Mouse (Mus musculus) bone marrow macrophage, adult 2 months (primary cell): ENCODE data around the gene Mfap1a. TPM values are rescaled to one million over a fixed set of nuclear protein-coding genes. Genes with fewer than 3 reads are reported as not detected.
"Not testable (repeated sequence)": the region's sequence is repeated elsewhere in the genome, so short reads cannot be mapped to it uniquely, and the experiment has no call there.

Experiments used
- H3K27ac ChIP-seq: 2 replicates; pipeline ENCODE4 v1.5.1; 2012; ENCODE audit warnings: low read depth, low read length; ENCODE audit not compliant: insufficient read depth
- H3K4me1 ChIP-seq: 2 replicates; pipeline ENCODE4 v1.6.1; 2012; ENCODE audit warnings: low read length; ENCODE audit not compliant: control insufficient read depth, insufficient read depth
- H3K4me3 ChIP-seq: 2 replicates; pipeline ENCODE4 v1.5.1; 2012; ENCODE audit warnings: mild to moderate bottlenecking, low read length, moderate library complexity; ENCODE audit not compliant: insufficient read depth
- CTCF ChIP-seq: IDR thresholded peaks from 2 replicates; pipeline ENCODE4 v1.5.1; 2012; ENCODE audit warnings: low read depth, mild to moderate bottlenecking, low read length, moderate library complexity
- POLR2A ChIP-seq: IDR thresholded peaks from 2 replicates; pipeline ENCODE4 v1.6.1; 2012; ENCODE audit warnings: mild to moderate bottlenecking, low read depth, low read length, borderline replicate concordance
- polyA plus RNA-seq: library from polyadenylated mRNA; stranded (reverse); fragments of >200 nt; gene quantifications from 2 replicates; pipeline ENCODE4 v1.2.4, GENCODE M21; 2012; ENCODE audit not compliant: missing spikeins, insufficient read depth, insufficient read length

The Mfap1a gene
- polyA plus RNA-seq, 1 experiment, result 24.8 TPM

GRCm38 (mm10) chr2:121511401-121511800, 4.9 kb upstream of the Mfap1a start:
- no peak overlapping the region for H3K4me3 ChIP-seq
- no peak overlapping the region for H3K27ac ChIP-seq
- TF ChIP-seq CTCF (no peak), POLR2A (no peak)
- peaks cover 8% of the 10 kb centered on the region for H3K4me1 ChIP-seq

- Histone ChIP-seq H3K4me1 (peaks cover 8% of the 10 kb centered on the region), H3K4me3 (no peak overlapping the region), H3K27ac (no peak overlapping the region)
- TF ChIP-seq CTCF (no peak), POLR2A (no peak)
These were observed 3.1 kb upstream of the Mfap1a start for GRCm38 (mm10) chr2:121509584-121509983.

- no peak for TF ChIP-seq CTCF
- TF ChIP-seq POLR2A, result no peak
- peaks cover 2% of the 10 kb centered on the region for H3K4me1 ChIP-seq
- no peak overlapping the region for H3K27ac ChIP-seq
- H3K4me3 ChIP-seq, result peak overlapping the region; percentile 81
These were observed 1.5 kb upstream of the Mfap1a start for GRCm38 (mm10) chr2:121507951-121508330.

- H3K27ac ChIP-seq, result no peak overlapping the region
These were observed 897 bp upstream of the Mfap1a start for GRCm38 (mm10) chr2:121507173-121507950.

GRCm38 (mm10) chr2:121501550-121501949, 4.9 kb downstream of the Mfap1a start:
- not testable (repeated sequence) for H3K4me3 ChIP-seq, H3K4me1 ChIP-seq, H3K27ac ChIP-seq

More at GRCm38 (mm10) chr2:121507173-121507950, 897 bp upstream of the Mfap1a start:
- TF ChIP-seq CTCF (no peak), POLR2A (no peak)
- Histone ChIP-seq H3K4me1 (0 out of 2 replicates have a peak, but pooled peaks cover 2% of the 10 kb centered on the region), H3K4me3 (peak overlapping the region; percentile 81)

- not testable (repeated sequence) for H3K4me3 ChIP-seq, H3K27ac ChIP-seq, H3K4me1 ChIP-seq
These were observed 22.1 kb downstream of the Mfap1a start for GRCm38 (mm10) chr2:121484403-121484802.

GRCm38 (mm10) chr2:121483576-121483975, 22.9 kb downstream of the Mfap1a start:
- TF ChIP-seq POLR2A (no peak), CTCF (no peak)
- Histone ChIP-seq H3K27ac (no peak overlapping the region), H3K4me3 (no peak overlapping the region), H3K4me1 (peaks cover 4% of the 10 kb centered on the region)

- not testable (repeated sequence) for H3K4me3 ChIP-seq, H3K27ac ChIP-seq, H3K4me1 ChIP-seq
These were observed 25.5 kb downstream of the Mfap1a start for GRCm38 (mm10) chr2:121480916-121481315.

- Histone ChIP-seq H3K4me1 (peaks cover 4% of the 10 kb centered on the region), H3K4me3 (no peak overlapping the region), H3K27ac (no peak overlapping the region)
- TF ChIP-seq CTCF (peak; percentile 48), POLR2A (no peak)
These were observed 26.0 kb downstream of the Mfap1a start for GRCm38 (mm10) chr2:121480498-121480897.

GRCm38 (mm10) chr2:121477491-121478266, 28.8 kb downstream of the Mfap1a start:
- H3K27ac ChIP-seq, result no peak overlapping the region
- no peak for TF ChIP-seq CTCF
- no peak for TF ChIP-seq POLR2A
- no peak overlapping the region for H3K4me3 ChIP-seq
- no peaks in the 10 kb centered on the region for H3K4me1 ChIP-seq

GRCm38 (mm10) chr2:121475306-121475705, 31.2 kb downstream of the Mfap1a start:
- not testable (repeated sequence) for H3K4me1 ChIP-seq, H3K4me3 ChIP-seq, H3K27ac ChIP-seq
